Mouse (Mus musculus) heart, postnatal 0 days (tissue): ENCODE results near the gene P2rx7.

Source experiments
- CTCF ChIP-seq: IDR thresholded peaks from 2 replicates; pipeline ENCODE4 v1.5.1; 2016; ENCODE audit warnings: antibody characterized with exemption, control low read depth, low read depth
- EP300 ChIP-seq: IDR thresholded peaks from 2 replicates; pipeline ENCODE4 v1.6.1; 2016; ENCODE audit warnings: antibody characterized with exemption, low read depth

- TF ChIP-seq CTCF, result no peak
- no peak for TF ChIP-seq EP300
Observed at GRCm38 (mm10) chr5:122619686-122620296, 23.9 kb upstream of the P2rx7 start.
